Comparison of ENCODE assay signal across 37 mouse cellular contexts in the genomic region with DNA sequence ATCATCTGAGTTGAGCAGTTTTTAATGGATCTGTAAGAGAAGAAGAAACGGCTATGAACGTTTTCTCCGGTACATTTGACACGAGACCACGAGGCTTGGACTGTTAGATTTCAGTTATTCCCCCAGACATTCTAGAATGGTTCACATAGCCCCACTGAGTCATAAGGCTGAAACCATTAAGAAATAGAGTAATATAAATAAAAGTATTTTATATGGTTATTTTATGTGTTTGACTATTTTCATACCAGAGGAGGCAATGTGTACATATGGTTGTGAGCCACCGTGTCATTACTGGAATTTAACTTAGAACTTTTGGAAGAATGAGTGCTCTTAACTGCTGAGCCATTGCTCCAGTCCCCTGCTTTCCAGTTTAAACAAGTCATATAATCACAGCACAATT. TPM values are rescaled to one million over a fixed set of nuclear protein-coding genes. Genes with fewer than 3 reads are reported as not detected.
"Had no signal": no experiment of that assay in that cellular context is flagged by ENCODE, and none has a peak within 500 bp of the region (broad histone marks: within the 10 kb centered on the region; RNA-seq: fewer than 3 reads in every experiment).

Gene 4930595M18Rik, minus strand, starts transcription at position 101 of the 400 bp plus-strand sequence.

- H3K4me1 ChIP-seq: limb, embryonic 10.5 days; limb, embryonic 12.5 days; limb, embryonic 13.5 days; limb, embryonic 15.5 days; liver, embryonic 12.5 days; liver, embryonic 13.5 days; liver, embryonic 15.5 days; lung, embryonic 15.5 days; megakaryocyte, embryonic 14.5 days; midbrain, embryonic 10.5 days; midbrain, embryonic 12.5 days; midbrain, embryonic 13.5 days; midbrain, embryonic 15.5 days had no signal

- H3K27me3 ChIP-seq: limb, embryonic 12.5 days; limb, embryonic 13.5 days; limb, embryonic 15.5 days; liver, embryonic 12.5 days; liver, embryonic 13.5 days; liver, embryonic 15.5 days; lung, embryonic 15.5 days; megakaryocyte, embryonic 14.5 days; midbrain, embryonic 12.5 days; midbrain, embryonic 13.5 days; midbrain, embryonic 15.5 days had no signal

- DNase-seq: left cerebral cortex, postnatal 4 days; liver; liver, embryonic 13.5 days; liver, postnatal 0 days; lung, adult 18-20 months; lung, adult 2 months; lung, embryonic 14.5 days; lung, postnatal 10 days; lung, postnatal 14 days; lung, postnatal 36 days; lung, postnatal 4 days; midbrain, embryonic 14.5 days had no signal

- H3K36me3 ChIP-seq: limb, embryonic 10.5 days; limb, embryonic 12.5 days; limb, embryonic 13.5 days; limb, embryonic 15.5 days; liver, embryonic 12.5 days; liver, embryonic 13.5 days; liver, embryonic 15.5 days; lung, embryonic 15.5 days; midbrain, embryonic 10.5 days; midbrain, embryonic 12.5 days; midbrain, embryonic 13.5 days; midbrain, embryonic 15.5 days had no signal

- H3K27ac ChIP-seq: left cerebral cortex, adult 2 months; limb, embryonic 10.5 days; limb, embryonic 12.5 days; limb, embryonic 13.5 days; limb, embryonic 15.5 days; liver, embryonic 12.5 days; liver, embryonic 13.5 days; liver, embryonic 14.5 days; liver, embryonic 15.5 days; lung, embryonic 15.5 days; macrophage; midbrain, embryonic 10.5 days; midbrain, embryonic 12.5 days; midbrain, embryonic 13.5 days; midbrain, embryonic 15.5 days had no signal

- H3K4me3 ChIP-seq: left cerebral cortex, adult 2 months; limb, embryonic 10.5 days; limb, embryonic 12.5 days; limb, embryonic 13.5 days; limb, embryonic 15.5 days; liver, embryonic 12.5 days; liver, embryonic 13.5 days; liver, embryonic 15.5 days; lung, embryonic 15.5 days; megakaryocyte, embryonic 14.5 days; midbrain, embryonic 10.5 days; midbrain, embryonic 12.5 days; midbrain, embryonic 13.5 days; midbrain, embryonic 15.5 days; myocyte had no signal

RNA-seq across cellular contexts. Expression of gene 4930595M18Rik, which starts in this region (rescaled TPM):
- polyA plus RNA-seq: limb, embryonic 10.5 days; limb, embryonic 11.5 days; limb, embryonic 12.5 days; limb, embryonic 13.5 days; limb, embryonic 14.5 days; limb, embryonic 15.5 days; liver, adult 2 months; liver, embryonic 12.5 days; liver, embryonic 13.5 days; liver, embryonic 14.5 days; liver, embryonic 15.5 days; liver, embryonic 16.5 days; liver, postnatal 0 days; lung, adult 2 months; lung, embryonic 14.5 days; lung, embryonic 15.5 days; lung, embryonic 16.5 days; lung, postnatal 0 days; macrophage; midbrain, embryonic 10.5 days; midbrain, embryonic 11.5 days; midbrain, embryonic 12.5 days; midbrain, embryonic 13.5 days; midbrain, embryonic 14.5 days; midbrain, embryonic 15.5 days; midbrain, embryonic 16.5 days; midbrain, postnatal 0 days; myocyte had no signal
